Mouse (Mus musculus) cerebellum, adult 9-10 months (tissue): ENCODE data around the gene Trio.
A peak's percentile ranks its signal among the peaks of the same experiment; 100 is the strongest.

ENCODE experiments used
- DNase-seq: peaks from one replicate; pipeline ENCODE4 v3.0.0; 2022

Gene Trio

DNA sequence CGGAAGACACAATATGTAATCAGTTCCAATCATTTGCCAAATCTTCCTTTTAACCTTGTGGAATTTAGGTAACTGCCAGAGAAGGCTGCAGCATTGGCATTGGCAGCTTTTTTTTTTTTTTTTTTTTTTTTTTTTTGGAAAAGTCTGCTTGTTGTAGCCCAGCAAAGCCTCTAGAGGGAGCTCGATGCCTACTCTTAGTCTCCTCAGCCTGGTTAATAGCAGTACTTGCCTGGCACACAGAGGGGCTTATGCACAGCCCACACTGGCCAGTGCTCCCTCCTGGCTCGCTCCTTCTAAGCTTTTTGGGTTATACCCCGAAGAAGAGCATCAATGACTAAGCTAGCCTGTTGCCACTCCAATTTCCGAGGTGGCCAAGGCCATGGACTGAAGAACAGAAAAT lies 106.1 kb downstream of the Trio start:
- DNase-seq, result peak; percentile 72

DNA sequence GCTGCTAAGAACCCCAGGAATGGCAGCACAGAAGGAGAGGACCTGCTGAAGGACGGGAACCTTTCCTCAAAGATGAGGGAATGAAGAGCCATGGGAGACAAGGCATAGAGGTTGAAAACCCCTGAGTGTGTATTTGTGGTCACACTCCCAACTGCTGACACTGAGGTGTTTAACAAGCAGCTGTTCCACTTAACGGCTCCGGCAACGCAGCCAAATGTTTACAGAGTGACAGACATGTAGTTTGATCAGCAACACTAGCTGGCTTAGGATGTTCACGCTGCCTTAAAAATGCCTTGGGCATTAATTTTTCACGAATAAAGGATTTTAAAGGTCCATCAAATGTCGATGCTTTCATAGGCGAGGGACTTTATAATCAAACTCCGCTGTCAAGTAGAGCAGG lies 106.8 kb downstream of the Trio start:
- peak; percentile 38 for DNase-seq

DNA sequence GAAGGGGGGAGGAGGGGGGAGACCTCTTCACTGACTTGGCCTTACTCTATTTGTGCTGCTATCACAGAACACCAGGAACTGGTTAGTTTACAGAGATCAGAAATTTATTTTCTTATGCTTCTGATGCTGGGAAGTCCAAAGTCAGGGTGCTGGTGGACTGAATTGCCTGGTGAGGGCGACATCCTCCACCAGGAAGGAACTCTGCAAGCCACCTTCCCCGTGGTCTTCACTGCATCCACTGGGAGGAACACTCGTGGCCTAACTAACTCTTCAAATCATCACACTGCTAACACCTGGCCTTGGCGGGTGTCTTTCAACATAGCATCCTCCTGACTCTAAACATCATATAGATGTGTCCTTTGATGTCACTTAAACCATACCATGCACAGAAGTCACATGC lies 109.4 kb downstream of the Trio start:
- DNase-seq, result peak; percentile 24

DNA sequence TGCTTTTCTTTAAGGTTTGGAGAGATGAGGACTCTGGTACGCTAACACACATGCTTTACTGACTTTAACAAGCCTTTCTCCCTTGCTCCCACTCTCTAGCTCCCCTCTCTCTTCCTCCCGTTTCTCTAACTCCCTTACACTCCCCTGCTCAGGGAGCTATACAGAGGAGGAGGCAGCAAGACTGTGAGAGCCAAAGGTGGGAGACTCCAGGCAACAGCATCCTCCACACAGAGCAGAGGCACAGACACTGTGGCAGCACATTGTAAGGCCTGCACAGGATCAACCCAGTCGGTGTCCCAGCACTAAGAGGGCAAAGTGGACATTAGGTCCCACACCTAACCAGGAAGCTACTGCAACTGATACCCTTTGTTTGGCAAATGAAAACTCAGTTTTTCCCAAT lies 112.6 kb downstream of the Trio start:
- DNase-seq, result no peak

DNA sequence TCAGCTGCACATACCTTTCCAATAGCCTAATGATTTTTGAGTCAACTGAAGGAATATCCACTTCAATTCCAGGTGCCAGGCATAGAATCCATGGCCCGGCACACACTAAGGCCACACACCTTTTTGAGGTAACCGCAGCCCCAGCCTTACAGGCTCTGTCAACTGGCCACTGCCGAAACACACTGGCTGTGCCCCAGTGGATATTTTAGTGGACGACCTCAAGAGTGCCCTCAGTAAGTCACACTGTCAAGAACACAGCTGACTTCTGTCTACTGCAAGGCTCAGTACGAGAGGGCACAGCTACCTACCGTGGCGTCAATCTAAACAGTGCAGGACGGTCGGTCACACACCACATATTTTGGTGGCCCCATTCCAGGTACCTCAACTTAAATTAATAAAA lies 114.5 kb downstream of the Trio start:
- DNase-seq, result no peak

DNA sequence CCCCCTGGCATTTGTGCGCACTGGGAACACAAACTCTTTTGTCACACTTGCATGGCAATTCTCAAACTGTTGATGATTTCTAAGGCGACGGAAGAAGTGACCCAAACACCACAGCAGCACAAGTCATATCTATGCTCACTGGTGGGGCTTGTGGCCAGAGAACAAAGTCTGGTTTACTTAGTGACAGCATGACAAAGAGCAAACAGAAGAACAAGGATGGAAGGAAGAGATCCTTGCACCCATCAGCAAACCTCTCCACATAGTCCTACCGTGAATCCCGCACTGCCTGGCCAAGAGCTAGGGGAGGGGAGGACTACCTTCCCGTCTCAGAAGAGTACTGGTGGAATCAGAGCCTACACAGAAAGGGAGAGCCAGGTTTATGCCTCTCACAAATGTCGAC lies 115.5 kb downstream of the Trio start:
- DNase-seq, result no peak

DNA sequence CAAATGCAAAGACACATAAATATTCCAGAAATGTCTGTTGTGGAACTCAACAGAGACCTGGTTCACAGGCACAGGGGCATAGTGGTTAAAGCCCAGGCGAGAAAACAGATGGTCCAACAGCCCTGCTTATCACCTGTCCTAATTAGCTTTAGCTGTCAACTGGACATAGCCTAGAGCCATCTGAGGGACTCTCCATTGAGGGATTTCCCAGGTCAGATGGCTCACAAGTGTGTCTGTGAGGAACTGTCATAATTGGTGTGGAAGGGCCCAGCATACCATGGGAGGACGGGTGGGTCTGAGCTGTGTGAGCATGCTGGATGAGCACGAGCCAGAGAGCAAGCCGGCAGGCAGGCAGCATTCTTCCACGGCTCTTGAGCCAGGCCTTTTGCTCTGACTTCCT lies 118.0 kb downstream of the Trio start:
- DNase-seq, result peak; percentile 69

DNA sequence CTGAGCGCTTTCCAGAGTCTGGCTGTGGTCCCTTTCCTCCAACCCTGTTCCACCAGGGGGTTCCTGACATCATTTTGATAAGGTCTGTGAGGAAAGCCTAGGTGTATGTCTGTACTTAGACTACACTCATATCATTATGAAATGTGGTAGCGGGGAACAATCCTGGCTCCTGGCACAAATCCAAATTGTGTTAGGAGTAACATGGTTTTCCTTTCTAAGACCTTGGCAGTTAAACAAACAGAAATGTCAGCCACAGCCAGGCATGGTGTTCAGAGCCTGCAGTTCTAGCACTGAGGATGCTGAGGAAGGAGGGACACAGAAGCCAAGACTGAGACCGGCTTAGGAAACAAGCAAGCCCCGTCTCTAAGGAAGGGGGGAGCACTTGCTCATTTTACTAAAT lies 119.2 kb downstream of the Trio start:
- DNase-seq, result no peak

DNA sequence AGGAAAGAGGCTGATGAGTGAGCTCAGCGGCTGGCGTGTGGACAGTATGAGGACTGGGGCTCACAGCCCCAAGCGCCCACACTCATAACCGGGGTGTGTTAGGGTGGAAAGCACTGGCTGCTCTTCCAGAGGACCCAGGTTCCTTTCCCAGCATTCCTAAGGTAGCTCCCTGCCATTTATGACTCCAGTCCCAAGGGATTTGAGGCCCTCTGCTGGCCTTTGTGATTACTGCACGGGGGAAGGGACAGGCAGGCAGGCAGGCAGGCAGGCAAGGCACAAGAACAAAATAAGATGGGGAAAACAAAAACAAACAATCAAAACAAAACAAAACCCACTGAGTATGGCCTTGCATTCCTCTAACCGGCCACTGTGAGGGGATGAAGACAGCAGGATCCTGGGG lies 120.3 kb downstream of the Trio start:
- DNase-seq, result no peak

DNA sequence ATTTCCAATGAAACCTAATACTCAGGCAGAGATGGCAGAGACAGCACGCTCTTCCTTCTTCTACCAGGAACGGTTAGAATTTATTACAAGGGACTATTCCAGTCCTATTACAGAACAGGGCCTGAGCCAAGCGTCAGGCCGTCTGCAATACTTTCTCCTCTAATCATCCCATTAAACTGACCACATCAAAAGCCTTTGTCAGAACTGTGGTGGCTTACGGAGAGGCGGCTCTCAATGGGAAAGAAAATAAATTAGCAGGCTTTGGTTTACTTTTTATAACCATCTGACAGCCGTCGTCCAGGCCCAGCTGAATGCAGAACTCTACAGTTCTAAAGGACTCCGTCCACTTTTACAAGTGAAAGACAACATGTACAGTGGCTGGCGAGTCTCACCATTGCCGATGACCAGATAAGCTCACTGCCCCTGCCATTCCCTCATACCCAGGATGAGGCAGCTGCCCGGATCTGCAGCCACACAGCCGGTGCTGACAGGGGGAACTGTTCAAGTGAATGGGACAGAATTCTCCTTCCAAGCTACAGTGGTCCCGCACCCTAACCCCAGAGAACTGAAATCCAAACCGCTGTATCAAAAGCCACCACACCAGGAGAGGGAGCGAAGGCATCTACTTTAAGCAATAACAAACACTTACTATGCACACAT lies 121.2 kb downstream of the Trio start:
- no peak for DNase-seq

DNA sequence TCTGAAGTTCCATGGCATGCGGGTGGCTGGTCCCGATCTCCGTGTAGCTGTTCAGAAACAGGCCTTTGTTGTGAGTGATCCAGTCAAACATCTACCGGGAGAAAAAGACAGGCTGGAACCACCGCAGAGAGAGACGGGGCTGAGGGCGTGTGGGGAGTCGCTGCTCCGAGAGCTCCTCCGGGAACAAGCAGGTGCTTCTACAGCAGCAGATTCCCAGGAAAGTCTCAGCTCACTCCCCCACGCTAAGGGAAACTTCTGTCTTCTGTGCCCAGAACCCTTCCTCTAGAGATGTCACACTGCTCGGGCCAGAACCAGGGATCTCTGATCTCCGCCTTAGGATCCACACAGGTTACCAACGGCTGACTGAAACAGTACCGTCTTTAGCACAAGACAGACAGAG lies 124.4 kb downstream of the Trio start:
- DNase-seq, result no peak

DNA sequence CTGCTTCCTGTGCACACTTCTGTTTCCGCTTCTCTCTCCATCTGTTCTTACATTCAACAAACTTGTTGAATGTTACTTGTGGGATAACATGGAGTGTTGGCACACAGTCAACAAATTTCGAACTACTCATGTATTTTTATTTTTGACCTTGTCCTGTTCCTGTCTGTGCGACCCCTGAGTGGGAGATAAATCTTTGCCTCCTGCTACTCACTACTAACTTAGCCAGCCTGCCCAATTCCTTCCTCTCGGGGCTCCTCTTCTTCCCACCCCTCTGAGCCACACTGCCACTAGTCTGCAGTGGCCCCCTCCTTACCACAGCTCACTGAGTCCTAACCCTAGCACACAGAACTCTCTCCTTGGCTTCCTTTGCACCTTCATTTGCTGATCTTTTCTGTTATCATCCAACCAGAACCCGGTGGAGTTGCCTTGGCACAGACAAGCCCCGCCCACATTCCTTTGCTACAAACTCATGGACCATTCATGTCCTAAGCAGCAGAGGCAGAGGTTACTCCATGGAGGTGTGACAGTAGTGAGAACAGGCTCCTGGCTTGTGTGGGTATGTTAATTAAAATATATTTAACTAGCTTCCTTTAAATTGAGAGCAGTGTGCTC lies 126.7 kb downstream of the Trio start:
- no peak for DNase-seq

DNA sequence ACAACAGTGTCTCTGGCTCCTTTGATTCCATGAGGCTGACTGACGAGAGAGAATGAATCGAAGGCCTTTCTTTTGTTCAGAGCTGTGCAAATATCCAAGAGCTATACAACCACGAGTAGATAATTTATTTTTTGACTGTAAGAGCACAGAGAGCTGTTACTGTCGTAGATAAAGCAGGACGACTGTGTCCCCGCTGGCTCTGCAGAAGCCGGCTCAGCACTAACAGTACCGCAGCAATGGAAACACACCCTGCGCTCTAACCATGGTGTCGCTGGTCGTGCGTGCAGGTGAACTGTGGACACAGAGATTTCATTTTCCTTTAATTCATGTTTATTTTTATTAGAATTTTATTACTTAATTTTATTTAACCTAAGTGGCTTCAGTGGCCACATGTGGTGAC lies 131.5 kb downstream of the Trio start:
- no peak for DNase-seq

DNA sequence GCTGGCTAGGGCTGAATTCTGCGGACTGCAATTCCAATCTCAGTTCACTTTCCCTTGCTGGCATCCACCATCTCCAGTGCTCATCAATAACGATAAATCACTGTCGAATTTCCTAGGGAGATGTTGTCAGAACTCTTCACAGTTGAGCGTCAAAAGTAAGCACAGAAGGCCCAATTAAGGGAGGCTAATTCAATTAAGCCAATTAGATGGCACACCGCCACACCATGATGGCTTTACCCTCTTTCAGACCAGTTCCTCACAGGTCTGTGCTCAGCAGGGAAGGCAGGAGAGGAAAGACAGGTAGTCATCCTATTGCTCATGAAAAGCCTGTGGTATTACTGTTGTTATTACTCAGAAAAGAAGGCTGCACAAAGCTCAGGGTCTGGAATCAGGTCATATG lies 133.6 kb downstream of the Trio start:
- peak; percentile 39 for DNase-seq

DNA sequence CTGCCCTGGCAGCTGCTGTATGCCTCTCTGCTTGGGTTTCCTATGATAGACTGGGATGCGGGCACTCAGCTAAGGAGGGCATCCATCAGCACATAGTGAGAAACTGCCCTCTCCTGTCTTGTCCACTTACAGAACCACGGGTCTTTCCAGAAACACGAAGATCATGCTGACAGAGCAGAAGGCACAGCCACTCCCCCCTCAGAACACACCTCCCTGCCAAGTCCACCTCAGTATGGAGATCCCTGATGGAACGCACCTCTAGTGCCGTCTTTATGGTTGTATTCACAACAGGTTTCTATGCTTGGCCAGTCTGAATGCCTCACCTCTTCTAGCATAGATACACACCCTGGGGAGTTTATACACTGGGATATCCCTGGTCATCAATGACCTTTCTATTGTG lies 135.0 kb downstream of the Trio start:
- no peak for DNase-seq

DNA sequence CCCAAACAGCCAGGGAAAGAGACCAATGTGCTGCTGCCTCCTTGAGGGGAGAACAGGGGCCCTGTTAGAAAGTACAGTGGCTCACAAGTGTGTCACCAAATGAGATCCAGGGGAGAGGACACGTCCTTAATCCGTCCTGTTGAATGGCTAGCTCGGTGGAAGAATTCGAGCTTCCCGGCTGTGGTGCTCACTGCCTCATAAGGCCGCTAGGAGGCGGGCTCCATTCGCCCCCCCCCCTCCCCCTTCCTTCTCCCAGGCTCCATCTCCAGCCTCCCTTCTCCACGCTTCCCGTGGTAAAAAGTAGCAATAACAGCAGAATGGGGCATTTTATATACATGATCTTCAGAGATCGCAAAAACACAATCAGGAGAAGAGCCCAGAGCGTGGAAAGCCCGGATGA lies 137.5 kb downstream of the Trio start:
- DNase-seq, result no peak

DNA sequence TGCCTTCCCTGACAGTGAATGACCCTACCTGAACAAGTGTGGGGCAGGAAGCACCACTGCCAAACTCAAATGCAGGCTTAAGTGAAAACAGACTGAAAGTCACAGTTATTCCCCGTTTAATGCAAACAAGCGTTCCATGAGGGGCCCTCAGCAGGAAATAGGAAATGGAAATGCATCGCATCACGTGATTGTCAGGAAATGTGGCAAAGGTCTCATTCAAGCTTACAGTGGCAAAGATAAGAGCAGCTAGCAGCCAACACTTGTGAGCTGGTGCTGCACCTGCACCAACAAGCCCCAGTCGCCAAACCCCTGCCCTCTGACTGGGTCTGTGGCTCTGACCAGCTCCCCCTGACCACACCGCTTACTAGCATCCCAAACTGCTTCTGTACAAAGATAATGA lies 138.7 kb downstream of the Trio start:
- DNase-seq, result no peak

DNA sequence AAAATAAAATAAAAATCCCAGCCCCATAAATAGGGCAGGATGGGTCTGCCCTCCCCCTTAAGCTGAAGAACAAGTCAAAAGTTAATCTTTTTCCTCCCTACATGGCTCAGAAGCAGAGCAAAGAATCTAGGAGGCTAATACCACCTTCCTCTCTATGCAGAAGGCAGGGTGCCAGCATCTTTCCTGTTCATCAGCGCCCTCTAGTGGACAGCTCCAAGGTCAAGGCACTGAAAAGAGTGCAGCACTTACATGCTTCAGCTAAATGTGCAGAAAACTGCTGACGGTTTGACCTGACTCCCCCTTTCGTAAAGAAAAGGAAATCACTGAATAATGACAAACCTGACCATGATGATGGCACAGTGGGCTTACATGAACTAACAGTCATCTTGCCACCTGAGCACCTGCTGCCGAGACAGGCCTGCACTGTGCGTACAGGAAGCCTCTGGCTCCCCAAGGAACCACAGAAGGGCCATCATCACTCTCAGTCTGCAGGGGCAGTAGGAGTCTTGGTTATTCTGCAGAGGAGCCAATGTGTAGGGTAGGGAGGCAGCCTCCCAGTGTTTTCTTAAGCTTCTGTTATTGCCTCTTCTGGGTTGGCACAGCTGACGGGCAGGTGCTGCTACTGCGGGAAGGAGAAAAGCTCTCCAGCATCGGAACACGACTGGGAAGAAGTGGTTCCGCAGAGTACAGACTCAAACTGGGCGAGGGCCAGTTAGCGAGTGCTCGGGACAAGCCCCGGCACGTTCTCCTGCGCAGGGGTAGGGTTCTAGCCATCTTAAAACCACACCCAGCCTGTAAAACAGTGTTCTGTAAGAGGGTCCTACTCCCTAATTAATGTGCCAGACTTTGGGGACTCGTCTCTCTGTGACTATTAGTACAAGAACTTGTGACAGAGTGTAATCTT lies 141.0 kb downstream of the Trio start:
- peak; percentile 81 for DNase-seq

DNA sequence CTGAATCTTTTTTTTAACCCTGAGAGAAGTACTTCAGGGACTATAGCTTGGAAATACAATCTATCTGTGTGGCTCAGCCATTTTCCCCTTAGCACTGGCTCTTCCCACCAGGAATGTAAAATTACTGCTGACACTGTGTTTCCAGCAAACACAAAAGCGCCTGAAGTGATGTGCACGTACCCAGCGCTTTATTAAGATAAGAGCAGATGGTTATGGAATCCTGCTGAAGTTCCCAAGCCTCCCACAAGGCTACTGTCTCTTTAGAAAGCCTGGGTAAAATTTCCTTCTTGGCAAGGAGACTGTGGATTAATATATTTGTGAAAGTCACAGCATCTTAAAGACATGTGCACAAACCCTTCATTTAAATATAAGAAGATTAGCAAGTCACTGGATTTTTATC lies 141.8 kb downstream of the Trio start:
- DNase-seq, result no peak

DNA sequence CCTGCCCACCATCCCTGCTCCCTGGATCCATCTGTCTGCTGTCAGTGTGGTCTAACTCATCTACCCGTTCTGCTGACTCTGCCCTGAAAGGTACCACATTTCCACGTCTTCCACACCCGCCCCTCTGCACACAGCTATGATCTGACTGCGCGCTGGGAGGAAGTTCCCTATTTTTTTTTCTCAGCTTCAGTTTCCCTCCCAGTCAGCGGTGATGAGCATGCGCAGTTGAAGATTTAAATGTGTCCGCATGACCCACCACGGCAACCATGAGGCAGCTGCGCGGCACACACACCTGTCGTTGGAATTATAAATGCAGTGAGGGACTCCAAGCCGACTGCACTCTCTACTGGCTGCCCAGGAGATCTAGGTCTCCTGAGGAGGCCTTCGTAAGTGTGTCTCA lies 142.8 kb downstream of the Trio start:
- no peak for DNase-seq

DNA sequence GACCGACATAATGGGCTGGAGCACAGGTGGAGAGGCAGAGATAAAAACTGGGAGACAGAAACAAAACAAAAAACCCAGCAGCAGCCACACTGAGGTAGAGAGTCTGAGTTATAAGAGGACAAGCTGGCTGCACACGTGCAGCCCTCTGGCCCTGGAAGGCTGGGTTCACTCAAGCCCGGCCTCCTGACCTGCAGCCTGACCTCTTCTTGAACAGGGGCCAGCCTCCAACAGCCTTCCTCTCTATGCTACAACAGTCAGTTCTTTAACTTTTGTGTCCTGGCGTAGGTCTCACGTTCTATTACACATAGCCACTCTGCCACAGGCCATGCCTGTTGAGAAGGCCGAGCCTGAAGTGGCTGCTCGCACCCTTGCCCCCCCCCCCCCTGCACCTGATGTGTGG lies 147.8 kb downstream of the Trio start:
- no peak for DNase-seq

DNA sequence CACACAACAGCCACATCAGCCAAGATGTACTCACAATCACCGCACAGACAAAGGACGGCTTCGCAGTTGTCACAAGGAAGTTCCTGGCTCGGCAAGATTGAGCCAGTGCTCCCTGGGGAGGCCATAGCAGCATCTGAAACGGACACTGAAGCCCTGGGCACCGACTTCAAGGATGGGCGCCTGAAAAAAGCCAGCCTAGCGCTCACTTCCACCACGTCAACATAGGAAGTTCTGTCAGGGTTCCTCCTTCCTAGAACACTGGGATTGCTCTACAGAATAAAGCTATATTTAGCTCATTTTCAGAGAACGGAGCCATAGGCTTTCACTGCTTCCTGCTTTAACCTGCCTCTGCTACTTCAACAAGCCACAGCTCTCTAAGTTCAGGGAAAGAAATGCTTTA lies 149.3 kb downstream of the Trio start:
- DNase-seq, result no peak

DNA sequence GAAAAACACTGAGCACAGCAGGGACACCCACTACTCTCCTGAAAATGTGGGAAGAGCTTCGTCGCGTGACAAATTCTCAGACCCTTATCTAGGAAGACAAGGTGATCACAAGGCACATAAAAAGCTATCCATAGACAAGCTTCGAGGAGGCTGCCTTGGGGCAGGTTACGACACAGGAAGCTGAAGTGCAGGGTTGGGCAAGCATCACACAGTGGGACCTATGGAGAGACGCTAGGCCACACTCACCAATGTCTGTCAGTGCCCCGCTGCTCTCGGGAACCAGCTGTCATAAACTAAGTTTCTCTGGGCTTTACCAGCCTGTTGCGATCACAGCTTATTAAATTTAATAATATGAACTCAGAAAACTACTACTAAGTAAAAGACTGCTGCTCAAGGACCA lies 149.9 kb downstream of the Trio start:
- DNase-seq, result no peak

DNA sequence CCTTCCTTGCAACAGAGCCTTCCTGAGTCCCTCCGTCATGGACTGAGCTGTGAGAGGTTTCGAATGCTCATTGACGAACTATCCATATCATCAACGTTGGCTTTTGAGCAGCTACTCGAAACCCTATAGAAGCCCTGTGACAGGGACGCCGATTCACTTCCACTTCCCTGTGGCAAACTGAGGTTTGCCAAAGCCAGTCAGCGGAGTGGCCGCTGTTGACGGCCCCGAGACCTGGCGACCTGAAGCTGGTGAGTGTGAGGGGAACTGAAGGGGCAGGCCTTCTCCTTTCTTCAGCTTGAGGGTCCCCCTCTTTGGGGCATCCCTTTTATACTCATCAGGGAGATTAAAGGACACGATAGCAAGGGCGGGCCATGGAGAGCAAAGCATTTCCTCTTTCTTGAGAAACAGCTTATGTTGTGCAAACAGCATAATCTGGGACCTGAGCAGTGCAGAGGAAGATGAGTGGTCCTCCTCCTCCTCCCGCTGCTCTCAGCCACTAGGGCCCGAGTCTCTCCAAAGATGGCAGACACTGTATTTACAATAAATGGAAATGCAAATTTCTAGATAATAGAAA lies 151.8 kb downstream of the Trio start:
- no peak for DNase-seq
